Mouse (Mus musculus) ovary, postnatal 36 days (tissue): ENCODE measurements at regions not wholly inside any gene's neighbourhood (a gene's known extent, or its start where the extent isn't known, plus 50 kb on each side); places are given as distances from the start of the nearest gene placed in this dataset.

Experiments used
- DNase-seq: peaks from one replicate; pipeline ENCODE4 v3.0.0; 2022; ENCODE audit warnings: low spot score, mixed read lengths

DNA sequence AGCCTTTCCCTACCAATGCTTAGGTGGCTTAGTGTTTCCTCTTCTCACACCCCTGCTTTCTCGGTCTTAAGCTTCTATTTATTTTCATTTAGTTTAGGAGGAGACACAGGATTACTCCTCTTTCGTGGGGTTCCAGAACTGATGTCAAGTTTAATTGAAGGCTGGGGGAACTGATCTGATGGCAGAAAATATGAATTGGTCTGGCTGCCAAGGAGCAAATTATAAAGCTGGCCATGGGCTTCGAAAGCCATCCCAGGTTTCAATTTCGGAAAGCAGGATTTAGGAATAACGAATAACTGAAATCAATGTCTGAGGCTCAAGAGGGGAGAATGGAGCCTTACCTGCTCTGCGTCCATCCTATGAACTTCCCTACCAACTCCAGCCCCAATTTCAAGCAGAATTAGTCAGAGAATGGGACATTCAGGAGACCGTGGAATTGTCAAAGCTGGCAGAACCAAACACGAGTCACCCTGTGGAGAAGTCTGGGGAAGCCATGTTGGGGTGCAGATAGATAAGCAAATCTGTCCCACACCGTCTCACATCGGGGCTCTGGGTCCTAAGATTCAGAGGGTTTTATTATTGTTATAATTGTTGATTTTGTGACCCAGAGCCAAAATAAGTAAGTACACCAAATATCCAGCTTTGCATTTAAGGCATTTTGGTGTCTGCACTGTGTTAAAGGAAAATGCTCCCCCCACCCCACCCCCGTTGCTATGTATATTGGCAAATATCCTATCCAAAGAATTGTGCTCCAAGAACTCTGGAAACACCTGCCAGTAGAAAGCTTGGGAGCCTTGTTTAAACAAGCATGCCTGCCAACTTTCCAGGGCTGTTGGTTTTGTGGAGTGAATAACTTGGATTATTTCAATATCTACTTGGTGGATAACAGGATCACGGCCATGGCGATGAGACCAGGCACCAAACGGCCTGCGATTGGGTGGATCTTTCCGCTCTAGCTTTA lies 56.5 kb upstream of the Tgfbr2 start:
- no peak for DNase-seq

DNA sequence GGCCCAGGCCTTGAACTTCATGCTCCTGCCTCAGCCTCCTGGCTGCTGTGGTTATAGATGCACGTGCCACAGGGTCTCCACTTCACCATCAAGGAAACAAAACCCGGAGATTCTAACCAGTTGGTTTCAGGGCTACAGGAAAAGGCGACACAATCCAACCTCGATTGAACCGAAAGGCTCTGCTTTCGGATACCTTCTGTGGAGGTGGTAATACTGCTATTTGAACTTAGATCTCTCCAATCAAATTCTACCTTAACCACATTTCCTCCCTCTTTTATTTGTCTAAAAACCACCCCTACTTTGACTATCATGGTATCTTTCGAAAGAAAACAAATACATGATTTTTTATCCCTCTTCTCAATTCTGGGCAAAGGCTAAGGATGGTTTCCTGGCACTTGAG lies 55.2 kb upstream of the Tgfbr2 start:
- DNase-seq = no peak

DNA sequence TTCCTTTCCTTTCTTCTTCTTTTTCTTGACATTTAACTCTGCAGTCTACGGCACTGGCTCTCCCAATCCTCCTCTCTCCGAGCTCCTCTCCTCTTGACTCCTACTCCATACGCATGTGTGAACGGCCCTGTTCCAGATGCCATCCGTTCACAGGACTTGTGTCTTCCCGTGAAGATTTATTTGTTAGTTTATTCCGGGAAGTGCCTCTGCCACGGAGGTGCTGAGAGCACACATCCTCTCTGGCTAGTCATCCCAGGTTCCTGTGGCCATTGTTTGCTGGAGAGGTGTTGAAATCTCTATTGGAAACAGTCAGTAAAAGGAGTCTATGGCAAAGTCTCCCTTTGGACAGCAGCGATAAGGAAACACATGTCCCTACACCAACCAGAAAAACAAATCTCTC lies 53.3 kb upstream of the Tgfbr2 start:
- no peak for DNase-seq

DNA sequence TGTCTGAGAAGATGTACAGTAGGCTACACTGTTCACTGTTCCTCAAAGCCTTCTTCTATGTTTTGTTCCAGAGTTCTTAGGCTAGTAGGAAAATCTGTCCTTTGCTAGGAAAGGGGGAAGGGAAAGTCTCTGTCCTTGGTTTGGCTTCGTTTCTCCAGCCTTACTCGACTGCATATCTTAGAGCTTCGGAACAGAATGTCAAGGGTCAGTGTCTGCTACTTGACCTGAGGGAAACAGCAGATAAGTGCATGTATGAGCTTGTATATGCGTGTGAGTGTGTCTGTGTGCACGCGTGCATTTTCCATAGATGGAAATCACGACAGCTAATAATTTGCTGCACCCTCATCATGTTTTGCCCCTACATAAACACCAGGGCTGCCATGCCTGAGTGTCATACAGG lies 52.6 kb upstream of the Tgfbr2 start:
- no peak for DNase-seq
